Mouse (Mus musculus) forelimb bud, embryonic 11.5 days (tissue): ENCODE results near the gene Gm17727.
"Not testable (repeated sequence)": the region's sequence is repeated elsewhere in the genome, so short reads cannot be mapped to it uniquely, and the experiment has no call there.

Source experiments
- DNase-seq: peaks from one replicate; pipeline ENCODE4 v3.0.0-alpha.2; 2012; ENCODE audit warnings: low read depth, low spot score

The Gm17727 gene

GRCm38 (mm10) chr9:35778009-35778408 is at the start of gene Gm17727:
Gene Gm17727, minus strand, starts transcription at chr9:35778109.
- no peak for DNase-seq

DNA sequence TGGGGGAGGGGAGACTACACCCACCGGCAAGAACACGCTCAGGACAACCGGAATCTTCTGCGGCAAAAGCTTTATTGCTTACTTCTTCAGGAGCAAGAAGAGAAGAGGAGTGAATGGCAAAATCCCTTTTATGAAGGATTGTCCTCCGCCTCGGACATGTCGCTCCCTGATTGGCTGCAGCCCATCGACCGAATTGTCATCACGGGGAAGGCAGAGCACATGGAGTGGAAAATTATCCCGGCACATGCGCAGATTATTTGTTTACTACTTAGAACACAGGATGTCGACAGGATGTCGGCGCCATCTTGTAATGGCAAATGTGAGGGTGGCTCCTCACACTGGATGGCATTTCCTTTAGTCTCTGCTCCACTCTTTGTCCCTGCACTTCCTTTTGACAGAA is 40.0 kb upstream of the Gm17727 start:
- not testable (repeated sequence) for DNase-seq

DNA sequence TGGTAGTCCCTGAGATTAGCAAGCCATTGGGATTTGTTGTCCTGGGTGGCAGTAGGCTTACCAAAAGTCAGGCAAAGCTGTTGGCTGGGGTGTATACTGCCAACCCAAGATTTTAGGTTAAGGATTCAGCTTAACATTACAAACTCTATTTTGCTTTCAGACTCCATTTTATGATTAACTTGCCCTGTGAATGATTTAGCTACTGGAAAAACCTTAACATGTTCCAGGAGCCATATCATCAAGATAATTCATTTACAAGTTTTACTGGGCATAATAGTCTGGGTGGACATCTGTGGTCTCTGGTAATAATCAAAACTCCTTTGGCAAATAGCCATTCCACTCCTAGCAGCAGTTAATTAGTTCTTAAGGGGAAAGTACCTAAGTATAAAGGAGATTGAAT is 20.2 kb upstream of the Gm17727 start:
- no peak for DNase-seq

GRCm38 (mm10) chr9:35790001-35790400 is 12.1 kb upstream of the Gm17727 start, which contains the start of the genes Gm27235 and D730048I06Rik:
Gene Gm27235, minus strand, starts transcription at chr9:35790101.
Gene D730048I06Rik, minus strand, starts transcription at chr9:35790112.
- DNase-seq = no peak

DNA sequence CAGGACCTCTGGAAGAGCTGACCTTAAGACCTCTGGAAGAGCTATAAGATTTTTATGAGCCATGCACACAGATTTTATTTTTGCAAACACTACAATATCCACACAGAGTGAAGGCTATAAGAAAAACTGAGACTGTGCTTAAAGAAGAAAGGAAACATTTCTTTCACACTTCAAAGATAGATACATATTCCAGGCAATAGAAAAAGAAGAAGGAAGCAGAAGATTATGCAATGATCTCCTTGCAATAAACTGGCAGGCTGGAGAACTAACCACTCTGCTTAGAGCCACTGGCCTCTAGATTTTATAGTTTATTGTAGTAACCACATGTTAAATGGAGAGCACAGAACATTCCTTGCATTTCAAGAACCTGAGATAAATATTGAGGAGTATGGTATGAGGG is 21.1 kb downstream of the Gm17727 start:
- no peak for DNase-seq

- DNase-seq = no peak
Observed at GRCm38 (mm10) chr9:35740749-35741148, 37.2 kb downstream of the Gm17727 start, which contains the start of gene Gm17677. Gene Gm17677, plus strand, starts transcription at chr9:35741049.
